Mouse (Mus musculus): ENCODE measurements around the gene Plxnd1. TPM values are rescaled to one million over a fixed set of nuclear protein-coding genes. Genes with fewer than 3 reads are reported as not detected.

The Plxnd1 gene
- 3.1 and 5.4 TPM in 2 replicates for polyA plus RNA-seq (2021; fragmentation: Nextera tagmentation)
- long read RNA-seq, experiment 1, full-length matches to known transcripts, result 1 of 11 reads
- long read RNA-seq, experiment 1, partial matches to known transcripts, result 7 of 11 reads
- long read RNA-seq, experiment 1, other reads (novel, unspliced or antisense), result 3 of 11 reads
- long read RNA-seq, experiment 2, full-length matches to known transcripts, result 2 of 14 reads
- long read RNA-seq, experiment 2, partial matches to known transcripts, result 9 of 14 reads
- long read RNA-seq, experiment 2, other reads (novel, unspliced or antisense), result 3 of 14 reads

GRCm38 (mm10) chr6:115994877-115995520 lies at the start of gene Plxnd1:
Plxnd1 (minus strand) TSS chr6:115995005.

GRCm38 (mm10) chr6:115944638-115945037 lies 50.2 kb downstream of the Plxnd1 start, which contains the start of gene H1foo:
H1foo (plus strand) TSS chr6:115944938.

GRCm38 (mm10) chr6:115931639-115932038 lies 63.2 kb downstream of the Plxnd1 start, which contains the start of gene Rho:
Rho (plus strand) TSS chr6:115931748.

Other genes starting within 250 kb of the Plxnd1 start
- 0.53 and 0.62 TPM in 2 replicates for gene Tmem40, start 232.6 kb downstream of the Plxnd1 start, polyA plus RNA-seq (2021; fragmentation: Nextera tagmentation)
- gene Cand2, start 220.5 kb downstream of the Plxnd1 start, polyA plus RNA-seq (2021; fragmentation: Nextera tagmentation), result 2.0 and 2.2 TPM in 2 replicates
- 2,353 and 2,574 TPM in 2 replicates for gene Rpl32, start 186.3 kb downstream of the Plxnd1 start, polyA plus RNA-seq (2021; fragmentation: Nextera tagmentation)
- 1.2 and 1.3 TPM in 2 replicates for gene Efcab12, start 156.6 kb downstream of the Plxnd1 start, polyA plus RNA-seq (2021; fragmentation: Nextera tagmentation)
- gene Mbd4, start 141.6 kb downstream of the Plxnd1 start, polyA plus RNA-seq (2021; fragmentation: Nextera tagmentation), result 4.5 and 5.4 TPM in 2 replicates
- gene Ift122, start 141.5 kb downstream of the Plxnd1 start, polyA plus RNA-seq (2021; fragmentation: Nextera tagmentation), result 14.4 and 16.8 TPM in 2 replicates
- gene Rho, start 63.3 kb downstream of the Plxnd1 start, polyA plus RNA-seq (2021; fragmentation: Nextera tagmentation), result 0.26 TPM in 1 of 2 replicates, not detected in the other
- not detected in 2 replicates for gene H1foo, start 50.1 kb downstream of the Plxnd1 start, polyA plus RNA-seq (2021; fragmentation: Nextera tagmentation)
- 9.6 and 11.1 TPM in 2 replicates for gene Tmcc1, start 198.5 kb upstream of the Plxnd1 start, polyA plus RNA-seq (2021; fragmentation: Nextera tagmentation)
- 27.3 and 29.6 TPM in 2 replicates for gene Washc2, start 213.0 kb upstream of the Plxnd1 start, polyA plus RNA-seq (2021; fragmentation: Nextera tagmentation)

All from layer of hippocampus, adult 6 months (tissue).